Mouse (Mus musculus): ENCODE data around the gene Gm20388. TPM values are rescaled to one million over a fixed set of nuclear protein-coding genes. Genes with fewer than 3 reads are reported as not detected.
A peak's percentile ranks its signal among the peaks of the same experiment; 100 is the strongest.

Gene Gm20388
- total RNA-seq, 1 experiment from 2014 or later = 10.0 TPM

GRCm38 (mm10) chr8:124185081-124185480, 4274.4 kb downstream of the Gm20388 start:
- no peak for ATAC-seq (replicated peaks; ENCODE audit: insufficient number of reproducible peaks, low FRiP score, low TSS enrichment, poor library complexity, severe bottlenecking)

DNA sequence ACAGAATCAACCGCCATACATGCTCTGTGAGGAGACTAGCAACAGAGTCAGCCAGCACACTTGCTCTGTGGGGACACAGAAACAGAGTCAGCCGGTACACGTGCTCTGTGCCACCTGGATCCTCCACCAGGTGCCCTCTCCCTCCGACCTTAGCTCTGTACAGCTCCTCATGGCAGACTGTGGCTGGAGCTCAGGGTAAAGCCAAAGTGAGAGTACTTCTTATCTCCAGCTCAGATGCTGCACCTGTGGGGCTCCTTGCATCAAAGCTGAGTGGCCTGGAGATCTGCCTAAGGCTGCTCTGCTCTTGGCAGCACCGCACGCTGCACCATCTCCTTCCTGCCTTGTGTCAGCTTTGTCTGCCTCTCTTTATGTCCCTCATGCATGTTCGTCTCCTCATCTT, 4279.7 kb downstream of the Gm20388 start:
- no peak for ATAC-seq (replicated peaks; ENCODE audit: insufficient number of reproducible peaks, low FRiP score, low TSS enrichment, poor library complexity, severe bottlenecking)

DNA sequence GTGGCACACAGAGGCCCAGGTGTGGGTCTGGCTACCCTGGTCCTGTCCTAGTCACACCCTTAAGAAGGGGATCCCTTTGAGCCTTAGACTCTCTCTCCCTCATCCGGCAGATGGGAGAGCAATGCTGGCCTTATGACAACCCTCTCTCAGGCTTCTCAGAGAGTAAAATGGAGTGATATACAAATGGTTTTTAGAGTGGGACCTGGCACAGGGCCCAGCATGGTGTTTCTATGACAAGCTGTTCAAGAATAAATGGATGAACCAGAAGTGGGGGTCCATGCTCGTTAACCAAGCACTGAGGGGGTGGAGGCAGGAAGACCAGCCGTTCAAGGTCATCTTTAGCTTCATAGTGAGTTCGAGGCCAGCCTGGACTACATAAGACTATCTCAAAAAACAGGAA, 4281.6 kb downstream of the Gm20388 start:
- ATAC-seq (replicated peaks; ENCODE audit: insufficient number of reproducible peaks, low FRiP score, low TSS enrichment, poor library complexity, severe bottlenecking) = no peak

- ATAC-seq (replicated peaks; ENCODE audit: insufficient number of reproducible peaks, low FRiP score, low TSS enrichment, poor library complexity, severe bottlenecking) = no peak
Observed at GRCm38 (mm10) chr8:124192976-124193375, 4282.3 kb downstream of the Gm20388 start.

- no peak for ATAC-seq (replicated peaks; ENCODE audit: insufficient number of reproducible peaks, low FRiP score, low TSS enrichment, poor library complexity, severe bottlenecking)
Observed at GRCm38 (mm10) chr8:124193992-124194391, 4283.4 kb downstream of the Gm20388 start.

DNA sequence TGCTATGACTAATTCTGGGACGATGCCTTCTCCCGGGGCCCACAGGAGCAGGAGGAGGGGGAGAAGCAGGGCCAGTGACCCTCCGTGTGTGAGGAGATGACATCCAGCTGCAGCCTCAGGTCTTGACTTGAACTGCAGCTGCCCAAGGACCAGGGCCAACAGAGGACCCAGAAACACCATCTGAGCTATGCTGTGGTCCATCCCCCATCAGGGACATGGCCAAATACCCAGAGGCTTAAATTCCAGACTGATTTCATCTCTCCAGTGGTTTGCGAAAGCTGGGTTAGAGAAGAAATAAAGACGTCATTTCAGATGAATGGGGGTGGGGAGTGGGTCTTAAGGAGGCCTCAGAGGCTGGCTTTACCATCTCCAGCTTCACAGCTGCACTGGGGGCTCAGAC, 4285.6 kb downstream of the Gm20388 start:
- no peak for ATAC-seq (replicated peaks; ENCODE audit: insufficient number of reproducible peaks, low FRiP score, low TSS enrichment, poor library complexity, severe bottlenecking)

- ATAC-seq (replicated peaks; ENCODE audit: insufficient number of reproducible peaks, low FRiP score, low TSS enrichment, poor library complexity, severe bottlenecking) = no peak
Observed at GRCm38 (mm10) chr8:124196797-124197196, 4286.2 kb downstream of the Gm20388 start.

DNA sequence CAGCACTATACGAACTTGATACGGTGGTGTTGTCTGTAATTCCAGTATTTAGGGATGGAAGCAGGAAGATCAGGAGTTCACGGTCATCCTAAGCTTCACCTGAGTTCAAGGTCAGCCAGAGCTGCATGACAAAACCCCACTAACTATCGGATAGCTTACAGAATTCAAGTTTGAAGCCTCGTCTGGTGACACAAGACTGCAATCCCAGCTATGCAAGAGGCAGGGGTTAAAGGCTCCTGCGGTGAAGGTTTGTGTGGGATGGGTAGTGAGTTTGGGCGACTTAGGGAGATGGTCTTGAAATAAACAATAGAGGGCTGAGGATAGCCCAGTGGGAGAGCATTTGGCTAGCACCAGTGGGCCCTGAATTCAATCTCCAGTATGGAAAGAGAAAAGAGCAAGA, 4287.6 kb downstream of the Gm20388 start:
- ATAC-seq (replicated peaks; ENCODE audit: insufficient number of reproducible peaks, low FRiP score, low TSS enrichment, poor library complexity, severe bottlenecking) = no peak

DNA sequence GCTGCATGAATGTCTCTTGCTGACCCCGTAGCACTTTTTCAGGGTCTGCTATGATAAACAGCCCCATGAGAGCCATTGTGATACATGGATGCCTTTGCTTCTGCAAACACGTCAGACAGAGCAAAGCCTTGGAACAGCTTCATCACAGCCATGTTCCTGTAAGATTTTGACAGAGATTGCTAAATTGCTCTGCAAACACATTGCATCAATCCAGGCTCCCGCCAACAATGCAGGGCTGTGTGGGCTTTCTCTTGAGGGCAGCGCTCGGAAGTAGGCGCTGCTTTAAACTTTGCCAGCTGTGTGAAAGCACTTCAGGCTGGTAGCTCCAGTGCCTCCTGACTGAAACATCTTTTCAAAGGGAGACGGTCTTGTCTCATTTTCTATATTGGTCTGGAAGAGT, 4289.8 kb downstream of the Gm20388 start:
- ATAC-seq (replicated peaks; ENCODE audit: insufficient number of reproducible peaks, low FRiP score, low TSS enrichment, poor library complexity, severe bottlenecking) = no peak

- no peak for ATAC-seq (replicated peaks; ENCODE audit: insufficient number of reproducible peaks, low FRiP score, low TSS enrichment, poor library complexity, severe bottlenecking)
Observed at GRCm38 (mm10) chr8:124201706-124202105, 4291.1 kb downstream of the Gm20388 start.

GRCm38 (mm10) chr8:124202895-124203294, 4292.3 kb downstream of the Gm20388 start:
- ATAC-seq (replicated peaks; ENCODE audit: insufficient number of reproducible peaks, low FRiP score, low TSS enrichment, poor library complexity, severe bottlenecking) = no peak

DNA sequence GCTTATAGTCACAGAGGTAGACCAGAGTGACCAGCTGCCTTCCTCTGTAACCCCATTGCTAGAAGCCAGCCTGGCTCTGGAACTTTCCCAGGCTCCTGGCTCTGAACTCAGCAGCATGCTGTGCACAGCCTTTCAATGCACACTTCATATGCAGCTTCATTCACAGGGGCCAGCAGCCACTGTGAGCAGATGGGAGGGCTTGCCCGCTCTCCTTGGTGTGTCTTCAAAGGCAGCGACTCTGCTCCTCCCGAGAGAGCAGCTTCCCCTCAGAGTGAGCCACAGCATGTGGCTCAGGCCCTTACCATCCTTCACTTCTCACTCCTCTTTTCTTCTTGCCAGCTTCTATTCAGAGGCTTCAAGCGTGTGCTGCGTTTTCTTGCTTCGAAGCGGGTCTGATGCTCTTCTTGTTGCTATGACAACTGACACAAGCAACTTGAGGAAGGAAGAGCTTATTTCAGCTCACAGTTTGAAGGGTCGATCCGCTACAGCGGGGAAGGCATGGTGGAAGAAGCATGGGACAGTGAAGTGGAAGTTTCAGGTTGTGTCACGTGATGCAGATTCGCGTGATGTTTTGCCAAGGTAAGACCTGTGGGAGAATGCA, 4293.5 kb downstream of the Gm20388 start:
- no peak for ATAC-seq (replicated peaks; ENCODE audit: insufficient number of reproducible peaks, low FRiP score, low TSS enrichment, poor library complexity, severe bottlenecking)

DNA sequence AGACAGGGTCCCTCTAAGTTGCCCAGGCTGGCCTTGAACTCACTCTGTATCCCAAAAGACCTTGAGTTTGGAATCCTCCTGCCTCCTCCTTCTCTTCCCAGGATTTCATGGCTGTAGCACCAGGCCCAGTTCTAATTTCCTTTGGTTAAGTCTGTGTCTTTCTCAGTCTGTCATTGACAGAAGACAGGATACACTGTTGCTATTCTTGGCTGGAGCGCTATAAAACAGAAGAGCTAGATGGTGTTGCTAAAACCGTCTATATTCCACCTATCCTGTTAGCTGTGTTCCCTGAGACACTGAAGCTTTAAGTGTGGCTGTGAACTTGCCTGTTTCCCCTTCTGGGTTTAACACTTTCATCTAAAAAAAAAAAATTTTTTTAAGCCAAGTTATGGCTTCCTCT, 4301.5 kb downstream of the Gm20388 start:
- ATAC-seq (replicated peaks; ENCODE audit: insufficient number of reproducible peaks, low FRiP score, low TSS enrichment, poor library complexity, severe bottlenecking) = no peak

GRCm38 (mm10) chr8:124216951-124217350, 4306.3 kb downstream of the Gm20388 start:
- ATAC-seq (replicated peaks; ENCODE audit: insufficient number of reproducible peaks, low FRiP score, low TSS enrichment, poor library complexity, severe bottlenecking) = no peak

DNA sequence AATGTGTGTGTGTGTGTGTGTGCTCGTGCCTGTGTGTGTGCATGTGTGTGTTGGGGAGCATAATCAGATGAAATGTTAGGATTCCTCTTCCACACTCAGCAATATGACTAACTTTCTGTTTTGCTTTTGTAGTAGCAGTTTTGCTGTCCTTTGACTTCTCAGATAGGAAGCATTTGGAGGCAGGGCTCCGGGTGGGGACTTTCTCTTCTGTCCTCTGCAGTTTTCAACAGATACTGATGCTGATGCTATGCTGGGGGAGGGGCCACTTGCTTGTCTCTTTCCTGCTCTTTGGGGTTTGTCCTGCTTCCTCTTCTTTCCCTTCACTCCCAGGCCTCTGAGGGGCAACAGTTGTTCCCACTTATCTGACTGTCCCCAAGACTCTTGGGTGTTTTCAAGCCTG, 4319.2 kb downstream of the Gm20388 start:
- ATAC-seq (replicated peaks; ENCODE audit: insufficient number of reproducible peaks, low FRiP score, low TSS enrichment, poor library complexity, severe bottlenecking) = no peak

GRCm38 (mm10) chr8:124230496-124231175, 4320.0 kb downstream of the Gm20388 start:
- no peak for ATAC-seq (replicated peaks; ENCODE audit: insufficient number of reproducible peaks, low FRiP score, low TSS enrichment, poor library complexity, severe bottlenecking)

DNA sequence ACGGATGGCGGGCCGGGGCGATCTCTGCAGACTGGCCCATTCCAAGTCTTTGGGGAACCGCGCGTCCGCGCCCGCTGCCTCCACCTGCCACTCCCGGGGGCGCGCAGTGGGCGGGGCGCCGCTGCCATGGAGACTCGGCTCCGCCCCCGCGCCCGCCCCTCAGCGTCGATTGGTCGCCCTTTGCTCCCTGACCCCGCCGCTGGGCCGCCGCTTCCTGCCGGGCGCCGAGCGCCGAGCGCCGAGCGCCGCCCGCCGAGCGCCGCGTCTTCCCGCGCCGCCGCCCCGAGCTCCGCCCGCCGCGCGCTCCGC, 4320.5 kb downstream of the Gm20388 start, which contains the start of gene Galnt2:
Gene Galnt2, plus strand, starts transcription at position 216 of the 309 bp plus-strand sequence.
- ATAC-seq (replicated peaks; ENCODE audit: insufficient number of reproducible peaks, low FRiP score, low TSS enrichment, poor library complexity, severe bottlenecking) = peak; percentile 60; the same call in 1 of the 2 replicates

DNA sequence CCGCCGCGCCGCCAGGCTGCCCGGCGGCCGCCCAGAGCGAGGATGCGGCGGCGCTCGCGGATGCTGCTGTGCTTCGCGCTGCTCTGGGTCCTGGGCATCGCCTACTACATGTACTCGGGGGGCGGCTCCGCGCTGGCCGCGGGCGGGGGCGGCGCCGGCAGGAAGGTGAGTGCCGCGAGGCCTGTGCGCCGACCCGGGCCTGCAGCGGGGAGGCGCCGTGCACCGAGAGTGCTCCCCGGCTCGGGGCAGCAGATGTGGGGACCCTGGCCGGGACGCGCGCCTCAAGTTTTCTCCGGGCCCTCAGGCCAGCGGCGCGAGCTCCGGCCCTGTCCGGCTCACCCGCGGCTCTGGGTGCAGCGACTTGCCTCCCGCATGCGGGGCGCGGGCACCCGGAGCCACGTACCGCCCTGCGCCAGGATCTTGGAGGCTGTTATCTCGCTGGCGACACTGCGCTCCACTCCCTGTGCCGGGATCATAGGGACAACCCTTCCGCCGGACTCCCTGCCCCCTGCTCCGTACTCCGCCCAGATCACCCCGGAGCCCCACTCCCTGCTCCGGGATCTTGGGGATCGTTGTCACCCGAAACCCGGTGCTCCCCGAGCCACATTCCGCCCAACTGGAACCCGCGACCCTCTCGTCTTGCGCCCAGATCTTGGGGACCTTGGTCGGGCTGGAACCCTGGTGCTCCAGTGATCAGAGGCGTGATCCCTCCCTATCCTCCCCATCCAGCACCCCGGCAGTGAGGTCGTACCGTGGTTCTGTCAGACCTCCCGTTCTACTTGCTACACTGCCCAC, 4321.0 kb downstream of the Gm20388 start:
- ATAC-seq (replicated peaks; ENCODE audit: insufficient number of reproducible peaks, low FRiP score, low TSS enrichment, poor library complexity, severe bottlenecking) = no peak

DNA sequence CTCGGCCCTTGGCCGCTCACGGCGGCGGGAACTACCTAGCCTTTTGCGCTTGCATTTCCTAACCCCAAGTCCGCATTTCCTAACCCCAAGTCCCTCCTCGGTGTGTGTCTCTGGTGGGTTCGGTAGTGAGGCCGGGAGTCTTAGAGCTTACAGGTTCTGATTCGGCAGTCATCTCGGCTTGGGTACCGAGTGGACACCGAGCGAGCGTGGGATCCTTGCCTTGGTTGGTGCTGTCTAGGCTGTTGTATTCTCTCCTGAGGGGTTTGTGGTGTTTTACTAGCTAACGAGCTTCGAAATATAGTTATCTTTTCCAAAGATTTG, 4321.6 kb downstream of the Gm20388 start:
- ATAC-seq (replicated peaks; ENCODE audit: insufficient number of reproducible peaks, low FRiP score, low TSS enrichment, poor library complexity, severe bottlenecking) = no peak

DNA sequence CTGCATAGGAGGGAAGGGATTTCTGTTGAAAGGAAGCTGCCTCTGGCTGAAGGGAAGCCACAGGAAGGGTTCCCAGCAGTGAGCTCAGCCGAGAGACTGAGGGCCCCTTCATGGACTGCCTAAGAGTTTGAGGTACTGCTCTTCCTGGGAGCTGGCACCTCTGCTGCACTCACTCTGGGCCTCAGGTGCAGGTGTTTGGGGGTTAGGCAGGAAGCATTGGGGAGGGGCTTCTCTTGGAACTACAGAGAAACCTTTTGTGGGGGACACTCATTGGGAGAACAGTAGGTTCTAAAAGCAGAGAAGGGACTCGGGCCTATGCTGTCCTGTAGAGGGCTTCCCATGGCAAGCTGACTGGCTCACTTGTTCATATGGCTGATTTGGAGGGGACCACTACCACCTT, 4323.9 kb downstream of the Gm20388 start:
- ATAC-seq (replicated peaks; ENCODE audit: insufficient number of reproducible peaks, low FRiP score, low TSS enrichment, poor library complexity, severe bottlenecking) = no peak

Measured in monocyte, adult 5-6 weeks (primary cell).